Mouse (Mus musculus): ENCODE measurements around the gene Trim21. TPM values are rescaled to one million over a fixed set of nuclear protein-coding genes. Genes with fewer than 3 reads are reported as not detected.

The Trim21 gene
- polyA plus RNA-seq, 1 experiment, result 3.0 TPM

GRCm38 (mm10) chr7:102541251-102541650 is 24.0 kb downstream of the Trim21 start:
- Histone ChIP-seq H3K4me1 (peaks cover 9% of the 10 kb centered on the region; the same call in 1 of the 2 replicates), H3K27me3 (replicated peaks) (no peaks in the 10 kb centered on the region), H3K9me3 (no peaks in the 10 kb centered on the region), H3K36me3 (replicated peaks; ENCODE audit: low read length) (no peaks in the 10 kb centered on the region), H3K4me3 (replicated peaks) (no peak overlapping the region)
- TF ChIP-seq GATA1 (IDR thresholded peaks at IDR 0.05; ENCODE audit: borderline replicate concordance, low read length), result no peak
- no peak for TF ChIP-seq FLI1 (IDR thresholded peaks at IDR 0.05; ENCODE audit: low read length)

- H3K36me3 ChIP-seq (replicated peaks; ENCODE audit: low read length), result no peaks in the 10 kb centered on the region
- H3K4me1 ChIP-seq, result peaks cover 9% of the 10 kb centered on the region; the same call in 1 of the 2 replicates
- no peaks in the 10 kb centered on the region for H3K27me3 ChIP-seq (replicated peaks)
- H3K9me3 ChIP-seq, result no peaks in the 10 kb centered on the region
- no peak for TF ChIP-seq GATA1 (IDR thresholded peaks at IDR 0.05; ENCODE audit: borderline replicate concordance, low read length)
- no peak for TF ChIP-seq FLI1 (IDR thresholded peaks at IDR 0.05; ENCODE audit: low read length)
- H3K4me3 ChIP-seq (replicated peaks), result no peak within 1 kb of the TSS
Observed at GRCm38 (mm10) chr7:102540596-102540995, 24.7 kb downstream of the Trim21 start, which contains the start of gene Olfr548-ps1. Olfr548-ps1 (plus strand) TSS chr7:102540896.

- no peak for TF ChIP-seq FLI1 (IDR thresholded peaks at IDR 0.05; ENCODE audit: low read length)
- no peak for TF ChIP-seq GATA1 (IDR thresholded peaks at IDR 0.05; ENCODE audit: borderline replicate concordance, low read length)
- no peak within 1 kb of the TSS for H3K4me3 ChIP-seq (replicated peaks)
- no peaks in the 10 kb centered on the region for H3K9me3 ChIP-seq
- H3K4me1 ChIP-seq, result peaks cover 4% of the 10 kb centered on the region; the same call in 1 of the 2 replicates
- no peaks in the 10 kb centered on the region for H3K36me3 ChIP-seq (replicated peaks; ENCODE audit: low read length)
- H3K27me3 ChIP-seq (replicated peaks), result peaks cover 1% of the 10 kb centered on the region
Observed at GRCm38 (mm10) chr7:102534449-102534848, 30.8 kb downstream of the Trim21 start, which contains the start of gene Olfr547. Olfr547 (plus strand) TSS chr7:102534749.

GRCm38 (mm10) chr7:102529052-102529451 is 36.2 kb downstream of the Trim21 start:
- Histone ChIP-seq H3K9me3 (no peaks in the 10 kb centered on the region), H3K27me3 (replicated peaks) (peaks cover 3% of the 10 kb centered on the region), H3K36me3 (replicated peaks; ENCODE audit: low read length) (no peaks in the 10 kb centered on the region), H3K4me1 (no peaks in the 10 kb centered on the region), H3K4me3 (replicated peaks) (no peak overlapping the region)
- TF ChIP-seq GATA1 (IDR thresholded peaks at IDR 0.05; ENCODE audit: borderline replicate concordance, low read length) (no peak), FLI1 (IDR thresholded peaks at IDR 0.05; ENCODE audit: low read length) (no peak)

GRCm38 (mm10) chr7:102517051-102517335 is 48.3 kb downstream of the Trim21 start:
- TF ChIP-seq FLI1 (IDR thresholded peaks at IDR 0.05; ENCODE audit: low read length) (no peak), GATA1 (IDR thresholded peaks at IDR 0.05; ENCODE audit: borderline replicate concordance, low read length) (no peak)
- Histone ChIP-seq H3K9me3 (no peaks in the 10 kb centered on the region), H3K4me1 (peaks cover 30% of the 10 kb centered on the region), H3K27me3 (replicated peaks) (peaks cover 20% of the 10 kb centered on the region), H3K36me3 (replicated peaks; ENCODE audit: low read length) (no peaks in the 10 kb centered on the region), H3K4me3 (replicated peaks) (no peak overlapping the region)

- H3K9me3 ChIP-seq, result no peaks in the 10 kb centered on the region
- TF ChIP-seq GATA1 (IDR thresholded peaks at IDR 0.05; ENCODE audit: borderline replicate concordance, low read length), result no peak
- H3K27me3 ChIP-seq (replicated peaks), result peaks cover 24% of the 10 kb centered on the region
- H3K4me1 ChIP-seq, result peaks cover 30% of the 10 kb centered on the region
- no peak overlapping the region for H3K4me3 ChIP-seq (replicated peaks)
- no peaks in the 10 kb centered on the region for H3K36me3 ChIP-seq (replicated peaks; ENCODE audit: low read length)
Observed at GRCm38 (mm10) chr7:102516261-102517050, 48.8 kb downstream of the Trim21 start.

- Histone ChIP-seq H3K27me3 (replicated peaks) (peaks cover 33% of the 10 kb centered on the region), H3K9me3 (no peaks in the 10 kb centered on the region), H3K4me3 (replicated peaks) (peak overlapping the region; percentile 57), H3K4me1 (peaks cover 30% of the 10 kb centered on the region), H3K36me3 (replicated peaks; ENCODE audit: low read length) (no peaks in the 10 kb centered on the region)
- TF ChIP-seq FLI1 (IDR thresholded peaks at IDR 0.05; ENCODE audit: low read length), result no peak
- TF ChIP-seq GATA1 (IDR thresholded peaks at IDR 0.05; ENCODE audit: borderline replicate concordance, low read length), result no peak
Observed at GRCm38 (mm10) chr7:102514144-102514543, 51.1 kb downstream of the Trim21 start.

DNA sequence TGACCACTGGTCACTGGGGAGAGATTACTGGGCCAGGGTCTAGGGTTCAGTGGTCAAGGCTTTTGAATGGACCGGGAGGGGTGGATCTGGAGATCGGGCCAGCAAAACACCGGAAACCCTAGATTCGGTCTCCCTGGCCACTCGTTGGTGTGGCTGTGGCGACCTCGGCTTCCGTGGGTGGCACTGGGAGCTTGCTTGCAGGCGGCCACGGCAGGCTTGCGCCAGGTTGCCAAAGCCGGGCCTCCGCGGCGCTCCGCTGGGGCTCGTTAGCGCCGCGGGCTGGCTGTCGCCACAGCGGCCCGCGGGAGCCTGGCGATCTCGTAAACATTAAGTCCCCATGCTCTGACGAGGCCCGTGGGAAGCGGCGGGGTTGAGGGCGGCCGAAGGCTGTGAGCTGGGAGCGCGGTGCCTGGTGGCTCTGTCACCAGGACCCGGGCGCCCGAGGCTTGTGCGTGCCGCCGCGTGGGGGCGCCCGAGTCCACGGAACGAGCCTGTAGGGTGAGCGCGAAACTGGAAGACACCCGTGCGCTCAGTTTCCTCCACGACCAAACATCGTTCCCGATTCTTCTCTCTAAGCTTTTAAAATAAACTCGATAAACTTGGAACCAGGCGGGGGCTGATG is 52.4 kb downstream of the Trim21 start:
- Histone ChIP-seq H3K36me3 (replicated peaks; ENCODE audit: low read length) (no peaks in the 10 kb centered on the region), H3K4me1 (peaks cover 33% of the 10 kb centered on the region), H3K4me3 (replicated peaks) (peak overlapping the region; percentile 91), H3K9me3 (no peaks in the 10 kb centered on the region), H3K27me3 (replicated peaks) (peaks cover 39% of the 10 kb centered on the region)
- TF ChIP-seq FLI1 (IDR thresholded peaks at IDR 0.05; ENCODE audit: low read length) (no peak), GATA1 (IDR thresholded peaks at IDR 0.05; ENCODE audit: borderline replicate concordance, low read length) (no peak)

DNA sequence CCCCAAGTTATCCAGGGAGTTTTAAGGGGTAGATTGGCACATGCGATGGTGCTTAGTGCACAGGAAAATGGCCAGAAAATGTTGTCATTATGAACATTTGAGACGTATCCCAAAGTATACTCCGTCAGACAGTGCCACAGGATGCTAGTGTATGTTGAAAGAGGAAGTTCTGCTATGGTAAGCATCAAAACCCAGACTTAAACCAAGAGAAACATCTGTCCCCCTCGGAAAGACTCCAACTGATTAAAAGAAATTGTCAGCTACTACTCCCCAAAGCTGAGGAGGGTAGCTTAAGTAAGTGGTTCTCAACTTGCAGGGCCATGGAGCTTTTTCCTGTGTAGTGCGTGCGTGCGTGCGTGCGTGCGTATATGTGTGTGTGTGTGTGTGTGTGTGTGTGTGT is 53.4 kb downstream of the Trim21 start:
- H3K27me3 ChIP-seq (replicated peaks), result peaks cover 40% of the 10 kb centered on the region
- TF ChIP-seq FLI1 (IDR thresholded peaks at IDR 0.05; ENCODE audit: low read length) (no peak), GATA1 (IDR thresholded peaks at IDR 0.05; ENCODE audit: borderline replicate concordance, low read length) (no peak)

GRCm38 (mm10) chr7:102509726-102510125 is 55.6 kb downstream of the Trim21 start:
- TF ChIP-seq GATA1 (IDR thresholded peaks at IDR 0.05; ENCODE audit: borderline replicate concordance, low read length) (no peak), FLI1 (IDR thresholded peaks at IDR 0.05; ENCODE audit: low read length) (no peak)
- Histone ChIP-seq H3K27me3 (replicated peaks) (peaks cover 28% of the 10 kb centered on the region), H3K9me3 (no peaks in the 10 kb centered on the region), H3K4me1 (peaks cover 27% of the 10 kb centered on the region), H3K4me3 (replicated peaks) (no peak overlapping the region), H3K36me3 (replicated peaks; ENCODE audit: low read length) (no peaks in the 10 kb centered on the region)

More for the DNA sequence above, 53.4 kb downstream of the Trim21 start:
- H3K4me3 ChIP-seq (replicated peaks), result no peak overlapping the region
- H3K36me3 ChIP-seq (replicated peaks; ENCODE audit: low read length), result no peaks in the 10 kb centered on the region
- H3K9me3 ChIP-seq, result no peaks in the 10 kb centered on the region
- H3K4me1 ChIP-seq, result peaks cover 35% of the 10 kb centered on the region
